Mouse (Mus musculus): ENCODE measurements around the gene Rnf151. TPM values are rescaled to one million over a fixed set of nuclear protein-coding genes. Genes with fewer than 3 reads are reported as not detected.

Rnf151 gene
- total and polyA plus RNA-seq, 2 experiments from 2014 or later, result not detected

DNA sequence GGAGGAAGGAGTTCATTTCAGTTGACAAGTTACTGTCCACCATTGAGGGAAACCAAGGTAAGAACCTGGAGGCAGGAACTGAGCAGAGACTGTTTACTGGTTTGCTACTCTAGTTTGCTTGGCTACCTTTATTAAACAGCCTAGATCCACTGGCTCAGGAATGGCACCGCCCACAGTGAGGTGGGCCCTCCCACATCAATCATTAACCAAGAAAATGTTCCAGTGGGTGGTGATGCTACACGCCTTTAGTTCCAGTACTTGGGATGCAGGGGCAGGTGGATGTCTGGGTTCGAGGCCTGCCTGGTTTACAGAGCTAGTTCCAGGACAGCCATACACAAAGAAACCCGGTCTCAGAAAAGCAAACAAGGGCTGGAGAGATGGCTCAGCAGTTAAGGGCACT is 20.4 kb upstream of the Rnf151 start:
- Histone ChIP-seq H3K36me3 (ENCODE audit: insufficient read depth, low read length) (no peaks in the 10 kb centered on the region), H3K9me3 (ENCODE audit: low read length) (no peaks in the 10 kb centered on the region), H3K4me2 (ENCODE audit: low read depth, low read length) (no peak overlapping the region), H3K4me1 (ENCODE audit: insufficient read depth, low read length) (0 out of 2 replicates have a peak, but pooled peaks cover 5% of the 10 kb centered on the region), H3K9ac (replicated peaks; ENCODE audit: low read length) (no peak overlapping the region), H3K4me3 (ENCODE audit: low read length) (no peak overlapping the region), H3K27ac (no peak overlapping the region), H3K27me3 (ENCODE audit: insufficient read depth, low read length) (no peaks in the 10 kb centered on the region)
- DNase-seq (ENCODE audit: low spot score) (no peak), ATAC-seq (no peak)
- TF ChIP-seq CTCF (IDR thresholded peaks at IDR 0.05; ENCODE audit: low read depth), result no peak
- 79% methylated on average over 4 of the region's 4 CpGs for WGBS

DNA sequence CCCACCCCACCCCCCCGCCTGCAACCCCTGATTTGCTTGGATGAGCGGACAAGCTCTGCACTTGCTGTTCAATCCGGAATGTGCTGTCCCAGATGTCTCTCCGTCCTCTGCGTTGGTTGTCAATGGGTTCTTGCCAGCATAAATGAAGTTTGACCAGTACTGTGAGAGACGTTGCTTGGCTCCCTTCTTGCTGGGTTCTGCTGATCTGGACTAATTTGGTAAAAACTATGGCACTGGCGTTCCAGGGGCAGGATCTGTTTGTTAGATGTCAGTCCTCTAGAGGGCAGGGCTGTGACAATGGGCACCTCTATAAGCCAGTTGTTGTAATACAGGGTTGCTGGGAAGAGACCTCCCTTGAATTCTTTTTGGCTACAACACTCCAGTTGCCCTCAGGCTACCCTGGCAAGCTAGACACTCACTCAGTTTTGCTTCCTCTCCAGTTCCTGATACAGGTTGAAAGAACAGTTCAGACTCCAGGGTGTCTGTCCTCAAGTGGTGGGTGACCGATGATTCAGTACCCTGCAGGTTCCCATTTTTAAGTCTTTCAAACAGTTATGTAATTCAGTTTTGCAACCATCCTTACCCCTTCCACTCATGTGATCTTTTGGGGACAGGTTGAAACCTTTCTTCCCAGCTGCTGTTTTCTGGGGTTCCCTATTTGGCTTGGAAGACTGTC is 19.4 kb upstream of the Rnf151 start:
- Histone ChIP-seq H3K27me3 (ENCODE audit: insufficient read depth, low read length) (no peaks in the 10 kb centered on the region), H3K4me1 (ENCODE audit: insufficient read depth, low read length) (0 out of 2 replicates have a peak, but pooled peaks cover 5% of the 10 kb centered on the region), H3K4me3 (ENCODE audit: low read length) (peak overlapping the region; percentile 59), H3K36me3 (ENCODE audit: insufficient read depth, low read length) (no peaks in the 10 kb centered on the region), H3K9ac (replicated peaks; ENCODE audit: low read length) (peak overlapping the region; percentile 64; the same call in 1 of the 2 replicates), H3K4me2 (ENCODE audit: low read depth, low read length) (peak overlapping the region; percentile 95), H3K27ac (0 out of 2 replicates have a peak overlapping the region, but pooled peaks have one; percentile 45), H3K9me3 (ENCODE audit: low read length) (no peaks in the 10 kb centered on the region)
- ATAC-seq (no peak), DNase-seq (ENCODE audit: low spot score) (no peak)
- WGBS, result 22% methylated on average over 8 of the region's 8 CpGs
- TF ChIP-seq CTCF (IDR thresholded peaks at IDR 0.05; ENCODE audit: low read depth), result no peak

DNA sequence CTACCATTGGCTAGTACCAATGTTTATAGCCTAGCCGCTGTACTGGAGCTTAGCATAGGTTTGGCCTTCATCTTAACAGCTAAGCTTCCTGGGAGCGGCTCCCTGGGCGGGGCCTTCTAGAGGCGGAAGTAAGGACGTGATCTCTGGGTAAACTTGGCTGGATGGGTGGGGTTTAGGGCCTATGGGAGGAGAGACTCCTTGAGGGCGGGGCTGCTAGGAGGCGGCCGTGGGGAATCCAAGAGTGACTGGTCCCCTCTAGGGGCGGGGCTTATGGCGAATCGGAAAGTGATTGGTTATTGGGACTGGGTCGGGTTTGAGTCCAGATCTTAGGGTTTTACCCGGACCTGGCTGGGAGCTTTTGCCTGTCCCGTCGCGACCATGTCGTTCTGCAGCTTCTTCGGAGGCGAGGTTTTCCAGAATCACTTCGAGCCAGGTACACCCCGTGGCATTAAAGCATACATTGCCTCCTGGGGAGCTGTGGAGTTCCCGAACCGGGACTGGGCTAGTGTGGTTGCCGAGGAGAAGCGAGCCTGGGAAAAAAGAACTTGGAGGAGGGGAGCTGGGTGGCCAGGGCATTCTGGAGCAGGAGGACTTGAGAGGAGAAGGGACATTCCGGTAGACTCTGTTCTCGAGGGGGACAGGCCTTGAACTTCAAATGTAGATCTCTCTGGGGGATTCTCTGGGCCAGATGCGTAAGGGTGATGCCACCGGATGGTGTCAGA is 18.6 kb upstream of the Rnf151 start, which contains the start of gene Msrb1:
Msrb1 (plus strand) TSS at position 313 of the 722 bp plus-strand sequence.
- Histone ChIP-seq H3K27me3 (ENCODE audit: insufficient read depth, low read length) (no peaks in the 10 kb centered on the region), H3K4me2 (ENCODE audit: low read depth, low read length) (peak within 1 kb of the TSS; percentile 95), H3K27ac (peak within 1 kb of the TSS; percentile 45; the same call in 1 of the 2 replicates), H3K9ac (replicated peaks; ENCODE audit: low read length) (peak within 1 kb of the TSS; percentile 64), H3K4me1 (ENCODE audit: insufficient read depth, low read length) (0 out of 2 replicates have a peak, but pooled peaks cover 5% of the 10 kb centered on the region), H3K4me3 (ENCODE audit: low read length) (peak within 1 kb of the TSS; percentile 59), H3K36me3 (ENCODE audit: insufficient read depth, low read length) (no peaks in the 10 kb centered on the region), H3K9me3 (ENCODE audit: low read length) (no peaks in the 10 kb centered on the region)
- no peak for TF ChIP-seq CTCF (IDR thresholded peaks at IDR 0.05; ENCODE audit: low read depth)
- 3% methylated on average over 29 of the region's 29 CpGs for WGBS
- ATAC-seq, result peak; percentile 96
- peak; percentile 95 for DNase-seq (ENCODE audit: low spot score)

DNA sequence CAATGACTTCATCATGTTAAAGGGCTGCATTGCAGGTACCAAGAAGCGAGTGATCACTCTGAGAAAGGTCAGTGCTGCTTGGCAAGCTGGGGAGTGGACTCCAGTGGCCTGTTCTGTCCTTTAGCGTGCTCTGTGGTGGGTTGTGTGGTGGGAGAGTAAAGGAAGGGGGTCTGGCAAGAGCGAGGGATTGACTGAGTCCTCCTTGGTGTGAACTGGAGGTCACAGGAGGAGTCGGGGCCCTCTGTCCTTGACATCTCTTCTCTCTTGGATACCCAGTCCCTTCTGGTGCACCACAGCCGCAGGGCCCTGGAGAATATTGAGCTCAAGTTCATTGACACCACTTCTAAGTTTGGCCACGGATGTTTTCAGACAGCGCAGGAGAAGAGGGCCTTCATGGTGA is 17.6 kb upstream of the Rnf151 start:
- no peaks in the 10 kb centered on the region for H3K9me3 ChIP-seq (ENCODE audit: low read length)
- TF ChIP-seq CTCF (IDR thresholded peaks at IDR 0.05; ENCODE audit: low read depth), result no peak
- H3K4me3 ChIP-seq (ENCODE audit: low read length), result no peak overlapping the region
- DNase-seq (ENCODE audit: low spot score) (no peak), ATAC-seq (no peak)
- H3K27me3 ChIP-seq (ENCODE audit: insufficient read depth, low read length), result no peaks in the 10 kb centered on the region
- H3K4me2 ChIP-seq (ENCODE audit: low read depth, low read length), result no peak overlapping the region
- no peaks in the 10 kb centered on the region for H3K36me3 ChIP-seq (ENCODE audit: insufficient read depth, low read length)
- no peak overlapping the region for H3K27ac ChIP-seq
- WGBS, result 86% methylated on average over 7 of the region's 7 CpGs
- 0 out of 2 replicates have a peak, but pooled peaks cover 5% of the 10 kb centered on the region for H3K4me1 ChIP-seq (ENCODE audit: insufficient read depth, low read length)
- no peak overlapping the region for H3K9ac ChIP-seq (replicated peaks; ENCODE audit: low read length)

DNA sequence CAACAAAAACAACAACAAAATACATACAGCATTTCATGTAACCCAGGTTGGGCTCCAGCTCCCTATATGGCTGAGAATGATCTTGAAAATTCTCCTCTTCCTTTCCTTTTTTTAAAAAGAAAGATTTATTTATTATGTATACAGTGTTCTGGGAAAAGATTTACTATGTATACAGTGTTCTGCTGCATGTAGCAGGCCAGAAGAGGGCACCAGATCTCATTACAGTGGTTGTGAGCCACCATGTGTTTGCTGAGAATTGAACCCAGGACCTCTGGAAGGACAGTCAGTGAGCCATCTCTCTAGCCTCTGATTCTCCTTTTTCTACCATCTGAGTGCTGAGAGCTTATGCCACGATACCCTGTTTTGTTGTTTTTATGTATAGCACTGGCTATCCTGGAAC is 16.6 kb upstream of the Rnf151 start:
- no peak overlapping the region for H3K4me3 ChIP-seq (ENCODE audit: low read length)
- no peak overlapping the region for H3K27ac ChIP-seq
- no peaks in the 10 kb centered on the region for H3K27me3 ChIP-seq (ENCODE audit: insufficient read depth, low read length)
- H3K9ac ChIP-seq (replicated peaks; ENCODE audit: low read length), result no peak overlapping the region
- 0 out of 2 replicates have a peak, but pooled peaks cover 5% of the 10 kb centered on the region for H3K4me1 ChIP-seq (ENCODE audit: insufficient read depth, low read length)
- TF ChIP-seq CTCF (IDR thresholded peaks at IDR 0.05; ENCODE audit: low read depth), result no peak
- ATAC-seq (no peak), DNase-seq (ENCODE audit: low spot score) (no peak)
- no peak overlapping the region for H3K4me2 ChIP-seq (ENCODE audit: low read depth, low read length)
- no peaks in the 10 kb centered on the region for H3K9me3 ChIP-seq (ENCODE audit: low read length)
- 82% methylated on average over 1 of the region's 1 CpGs for WGBS
- H3K36me3 ChIP-seq (ENCODE audit: insufficient read depth, low read length), result no peaks in the 10 kb centered on the region

DNA sequence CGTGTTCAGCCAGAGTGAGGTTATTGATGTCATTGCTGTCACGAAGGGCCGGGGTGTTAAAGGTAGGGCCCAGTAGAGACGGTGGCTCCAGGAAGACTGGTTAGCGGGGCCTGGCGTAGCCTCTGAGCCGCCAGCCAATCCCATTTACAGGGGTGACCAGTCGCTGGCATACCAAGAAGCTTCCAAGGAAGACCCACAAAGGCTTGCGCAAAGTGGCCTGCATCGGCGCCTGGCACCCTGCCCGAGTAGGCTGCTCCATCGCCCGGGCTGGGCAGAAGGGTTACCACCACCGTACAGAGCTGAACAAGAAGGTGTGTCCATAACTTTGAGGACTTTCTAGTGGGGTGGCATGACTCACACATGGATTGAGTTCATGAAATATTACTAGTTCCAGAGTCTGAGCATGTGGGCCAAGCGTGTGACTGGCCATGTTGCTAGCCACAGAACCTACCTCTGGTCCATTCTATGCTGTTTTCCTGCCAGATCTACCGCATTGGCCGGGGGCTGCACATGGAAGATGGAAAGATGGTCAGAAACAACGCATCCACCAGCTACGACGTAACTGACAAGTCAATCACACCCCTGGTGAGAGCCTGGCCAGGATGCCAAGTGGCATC is 15.7 kb upstream of the Rnf151 start:
- WGBS, result 88% methylated on average over 21 of the region's 21 CpGs
- H3K36me3 ChIP-seq (ENCODE audit: insufficient read depth, low read length), result no peaks in the 10 kb centered on the region
- no peaks in the 10 kb centered on the region for H3K27me3 ChIP-seq (ENCODE audit: insufficient read depth, low read length)
- H3K9ac ChIP-seq (replicated peaks; ENCODE audit: low read length), result no peak overlapping the region
- 0 out of 2 replicates have a peak, but pooled peaks cover 5% of the 10 kb centered on the region for H3K4me1 ChIP-seq (ENCODE audit: insufficient read depth, low read length)
- H3K4me2 ChIP-seq (ENCODE audit: low read depth, low read length), result no peak overlapping the region
- DNase-seq (ENCODE audit: low spot score), result no peak
- H3K27ac ChIP-seq, result no peak overlapping the region
- no peak for TF ChIP-seq CTCF (IDR thresholded peaks at IDR 0.05; ENCODE audit: low read depth)
- ATAC-seq, result no peak
- no peak overlapping the region for H3K4me3 ChIP-seq (ENCODE audit: low read length)
- H3K9me3 ChIP-seq (ENCODE audit: low read length), result no peaks in the 10 kb centered on the region

Measured in hindbrain, postnatal 0 days (tissue).